8 mouse cellular contexts compared by ENCODE assay signal in the genomic region with DNA sequence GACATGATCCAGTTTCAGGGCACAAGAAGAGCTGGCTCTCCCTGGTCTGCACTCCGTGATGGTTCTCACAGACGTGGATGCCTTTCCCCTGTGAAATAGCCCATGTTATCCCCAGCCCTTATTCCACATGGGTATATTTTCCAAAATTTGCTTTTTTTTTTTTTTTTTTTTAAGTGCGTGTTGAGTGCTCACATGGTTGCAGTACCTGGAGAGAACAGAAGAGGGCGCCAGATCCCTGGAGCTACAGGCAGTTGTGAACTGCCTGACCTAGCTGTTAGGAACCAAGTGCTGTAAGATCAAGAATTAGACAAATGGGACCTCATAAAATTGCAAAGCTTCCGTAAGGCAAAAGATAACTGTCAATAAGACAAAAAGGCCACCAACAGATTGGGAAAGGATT. TPM values are rescaled to one million over a fixed set of nuclear protein-coding genes. Genes with fewer than 3 reads are reported as not detected.
DNase-seq lines count a peak whose midpoint lies in the region; ATAC-seq and TF ChIP-seq lines count a peak whose summit lies in the region.

No protein-coding gene starts in this region.

- H3K36me3 ChIP-seq in thymus, adult 2 months (ENCODE audit: control insufficient read depth, insufficient read depth, low read length) = no peaks in the 10 kb centered on the region

- DNase-seq in gastrocnemius, adult 2 months = peak; percentile 59
- no peak for DNase-seq in gastrocnemius, adult 8-10 months (ENCODE audit: low spot score in 2 of 2)
- DNase-seq in thymus, adult 2 months = peak; percentile 59
- no peak for DNase-seq in thymus, adult 18-20 months
- DNase-seq in kidney, postnatal 4 days = peak; percentile 56 to 60
- DNase-seq in thymus, postnatal 25 days = peak; percentile 56
- no peak for DNase-seq in frontal cortex, postnatal 36 days (ENCODE audit: low spot score in 2 of 2)

- ATAC-seq in erythroblast, adult 5-6 weeks (replicated peaks; ENCODE audit: low FRiP score, poor library complexity, severe bottlenecking) = no peak

- H3K4me3 ChIP-seq in gastrocnemius, adult 2 months = no peak overlapping the region
- no peak overlapping the region for H3K4me3 ChIP-seq in thymus, adult 2 months (ENCODE audit: control insufficient read depth, insufficient read depth, low read length)

- no peak for TF ChIP-seq POLR2A in thymus, adult 2 months (IDR thresholded peaks at IDR 0.05; ENCODE audit: control insufficient read depth, extremely low read depth, insufficient read depth, low read length, poor library complexity)

- intact Hi-C loops in gastrocnemius, adult 2 months (cut with DNase I) = no loop called here

- no peak overlapping the region for H3K27ac ChIP-seq in gastrocnemius, adult 2 months
- no peak overlapping the region for H3K27ac ChIP-seq in thymus, adult 2 months (ENCODE audit: control insufficient read depth, insufficient read depth, low read length)

- peaks cover 5% of the 10 kb centered on the region; the same call in 1 of the 2 replicates for H3K4me1 ChIP-seq in thymus, adult 2 months (replicated peaks; ENCODE audit: control insufficient read depth, insufficient read depth, low read length)

- TF ChIP-seq CTCF in gastrocnemius, adult 2 months (IDR thresholded peaks at IDR 0.05) = peak; percentile 68
- TF ChIP-seq CTCF in thymus, adult 2 months (IDR thresholded peaks at IDR 0.05; ENCODE audit: borderline replicate concordance, control insufficient read depth, extremely low read depth, insufficient read depth, low read length, poor library complexity) = no peak

- whole genome bisulfite sequencing in thymus, adult 2 months = 89% methylated on average over 5 of the region's 5 CpGs

- H3K27me3 ChIP-seq in thymus, adult 2 months (ENCODE audit: control insufficient read depth, insufficient read depth, low read length) = no peaks in the 10 kb centered on the region

RNA-seq across cellular contexts. Expression of gene Ccdc6, which starts 38.8 kb away (rescaled TPM):
- total RNA-seq in gastrocnemius, adult 2 months (2021) = 100 to 1,000 TPM in 1 of 2 experiments, 10 to 100 TPM in 1; 94.2 to 115 TPM
- 100 to 1,000 TPM; 102 to 119 (median 108) TPM for total RNA-seq in gastrocnemius, adult 8-10 months (2022)
- 45.5 and 48.0 TPM in 2 replicates for polyA plus RNA-seq in thymus, adult 2 months (2012; rRNA removed)
- 16.5 and 19.6 TPM in 2 replicates for total RNA-seq in erythroblast, adult 5-6 weeks (2015; ENCODE audit: low replicate concordance)
- total RNA-seq in erythroblast, adult 5-6 weeks (2017; ENCODE audit: low replicate concordance) = 18.6 and 35.5 TPM in 2 replicates

Comparison
In these comparisons a context has a peak if more than half of its experiments do, and no peak if none do; other contexts are left out.
1. DNase-seq: peak in gastrocnemius, adult 2 months (single experiment), thymus, adult 2 months (single experiment), kidney, postnatal 4 days (2 of 2) and thymus, postnatal 25 days (single experiment); none in gastrocnemius, adult 8-10 months (0 of 2), thymus, adult 18-20 months (0 of 2) and frontal cortex, postnatal 36 days (0 of 2).